Mouse (Mus musculus) limb, embryonic 13.5 days (tissue): ENCODE measurements around the gene Ccdc9. TPM values are rescaled to one million over a fixed set of nuclear protein-coding genes. Genes with fewer than 3 reads are reported as not detected.
"Not testable (repeated sequence)": the region's sequence is repeated elsewhere in the genome, so short reads cannot be mapped to it uniquely, and the experiment has no call there.

ENCODE experiments used
- ATAC-seq: fragments of 200-750 bp; cut with Nextera tagmentation; 2 replicates; pipeline ENCODE4 v1.8.0; 2017; ENCODE audit warnings: low read depth, moderate number of reproducible peaks, moderate TSS enrichment; ENCODE audit not compliant: low FRiP score
- H3K27ac ChIP-seq: fragments of 300-500 bp; sonication (generic); 2 replicates; pipeline ENCODE4 v1.5.1; 2015; ENCODE audit warnings: inconsistent platforms, mild to moderate bottlenecking, moderate library complexity
- H3K27me3 ChIP-seq: fragments of 300-500 bp; sonication (generic); 2 replicates; pipeline ENCODE4 v1.6.1; 2015; ENCODE audit warnings: mild to moderate bottlenecking, inconsistent platforms
- H3K36me3 ChIP-seq: fragments of 300-500 bp; sonication (generic); 2 replicates; pipeline ENCODE4 v1.6.1; 2015; ENCODE audit warnings: inconsistent platforms, mild to moderate bottlenecking, moderate library complexity
- H3K4me1 ChIP-seq: fragments of 300-500 bp; sonication (generic); 2 replicates; pipeline ENCODE4 v1.6.1; 2015; ENCODE audit warnings: inconsistent platforms
- H3K4me2 ChIP-seq: fragments of 300-500 bp; sonication (generic); replicated peaks from 2 replicates; pipeline ENCODE4 v1.6.1; 2015; ENCODE audit warnings: inconsistent platforms, mild to moderate bottlenecking, moderate library complexity
- H3K4me3 ChIP-seq: fragments of 300-500 bp; sonication (generic); 2 replicates; pipeline ENCODE4 v1.5.1; 2015; ENCODE audit warnings: moderate library complexity, mild to moderate bottlenecking, inconsistent platforms
- H3K9ac ChIP-seq: fragments of 300-500 bp; sonication (generic); 2 replicates; pipeline ENCODE4 v1.6.1; 2015; ENCODE audit warnings: mild to moderate bottlenecking, inconsistent platforms
- H3K9me3 ChIP-seq: fragments of 300-500 bp; sonication (generic); 2 replicates; pipeline ENCODE4 v1.6.1; 2016; ENCODE audit warnings: inconsistent platforms
- WGBS: fragments of 180-500 bp; shearing (Covaris S2); methylation state at CpG from one replicate; pipeline ENCODE4 v1.1.7; 2015; 5-methylcytosine and 5-hydroxymethylcytosine counted together
- polyA plus RNA-seq: library from polyadenylated mRNA; unstranded; fragments of >200 nt; fragmentation: Nextera tagmentation; extraction: Ambion mirVana; gene quantifications from 2 replicates; pipeline ENCODE4 v1.2.1, GENCODE M21; 2015

Ccdc9 gene
- polyA plus RNA-seq, 1 experiment from 2014 or later: 26.1 TPM

DNA sequence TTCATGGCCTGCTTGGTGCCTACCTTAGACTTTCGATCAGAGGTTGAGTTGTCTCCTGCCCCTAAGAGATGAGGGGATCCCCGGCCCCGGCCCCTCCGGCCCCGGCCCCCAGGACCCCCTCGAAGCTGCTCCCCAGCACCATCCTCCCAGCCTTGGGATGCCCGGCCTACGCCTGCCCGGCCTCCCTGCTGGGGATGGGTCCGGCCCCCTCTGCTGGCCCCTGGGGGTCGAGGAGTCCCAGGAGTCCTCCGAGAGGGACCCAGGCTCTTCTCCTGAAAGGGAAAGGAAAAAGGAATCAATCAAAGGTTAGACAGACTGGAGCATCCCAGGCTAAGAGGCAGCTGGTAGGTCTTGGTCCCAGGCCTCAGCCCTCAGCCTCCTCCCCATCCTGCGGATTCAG, 4.3 kb downstream of the Ccdc9 start:
- Histone ChIP-seq H3K9ac (no peak overlapping the region), H3K4me3 (no peak overlapping the region), H3K4me2 (no peak overlapping the region), H3K9me3 (no peaks in the 10 kb centered on the region), H3K36me3 (peaks cover 62% of the 10 kb centered on the region), H3K27me3 (no peaks in the 10 kb centered on the region), H3K27ac (no peak overlapping the region), H3K4me1 (peaks cover 12% of the 10 kb centered on the region)
- ATAC-seq: no peak
- WGBS: 96% methylated on average over 13 of the region's 13 CpGs

DNA sequence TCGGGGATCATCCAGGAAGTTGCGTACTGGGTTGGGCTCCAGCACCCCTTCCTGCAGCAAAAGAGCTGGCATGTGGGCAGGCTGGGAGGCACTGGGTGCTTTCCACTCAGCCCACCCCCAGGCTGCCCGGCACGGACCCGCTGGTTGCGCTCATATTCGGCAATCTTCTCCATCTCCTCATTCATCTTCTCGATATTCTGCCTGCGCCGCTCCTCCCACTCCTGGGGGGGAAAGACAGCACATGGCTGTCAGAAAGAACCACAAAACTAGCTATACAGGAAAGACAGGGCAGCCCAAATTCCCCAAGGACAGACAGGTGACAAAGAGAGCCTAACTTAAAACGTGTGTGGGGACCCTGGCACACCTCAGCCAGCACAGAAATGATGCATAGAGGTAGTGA, 5.9 kb downstream of the Ccdc9 start:
- Histone ChIP-seq H3K4me2 (no peak overlapping the region), H3K9ac (no peak overlapping the region), H3K36me3 (peaks cover 78% of the 10 kb centered on the region), H3K27ac (no peak overlapping the region), H3K27me3 (no peaks in the 10 kb centered on the region), H3K4me1 (peaks cover 11% of the 10 kb centered on the region), H3K9me3 (no peaks in the 10 kb centered on the region), H3K4me3 (no peak overlapping the region)
- no peak for ATAC-seq
- 91% methylated on average over 11 of the region's 11 CpGs for WGBS

DNA sequence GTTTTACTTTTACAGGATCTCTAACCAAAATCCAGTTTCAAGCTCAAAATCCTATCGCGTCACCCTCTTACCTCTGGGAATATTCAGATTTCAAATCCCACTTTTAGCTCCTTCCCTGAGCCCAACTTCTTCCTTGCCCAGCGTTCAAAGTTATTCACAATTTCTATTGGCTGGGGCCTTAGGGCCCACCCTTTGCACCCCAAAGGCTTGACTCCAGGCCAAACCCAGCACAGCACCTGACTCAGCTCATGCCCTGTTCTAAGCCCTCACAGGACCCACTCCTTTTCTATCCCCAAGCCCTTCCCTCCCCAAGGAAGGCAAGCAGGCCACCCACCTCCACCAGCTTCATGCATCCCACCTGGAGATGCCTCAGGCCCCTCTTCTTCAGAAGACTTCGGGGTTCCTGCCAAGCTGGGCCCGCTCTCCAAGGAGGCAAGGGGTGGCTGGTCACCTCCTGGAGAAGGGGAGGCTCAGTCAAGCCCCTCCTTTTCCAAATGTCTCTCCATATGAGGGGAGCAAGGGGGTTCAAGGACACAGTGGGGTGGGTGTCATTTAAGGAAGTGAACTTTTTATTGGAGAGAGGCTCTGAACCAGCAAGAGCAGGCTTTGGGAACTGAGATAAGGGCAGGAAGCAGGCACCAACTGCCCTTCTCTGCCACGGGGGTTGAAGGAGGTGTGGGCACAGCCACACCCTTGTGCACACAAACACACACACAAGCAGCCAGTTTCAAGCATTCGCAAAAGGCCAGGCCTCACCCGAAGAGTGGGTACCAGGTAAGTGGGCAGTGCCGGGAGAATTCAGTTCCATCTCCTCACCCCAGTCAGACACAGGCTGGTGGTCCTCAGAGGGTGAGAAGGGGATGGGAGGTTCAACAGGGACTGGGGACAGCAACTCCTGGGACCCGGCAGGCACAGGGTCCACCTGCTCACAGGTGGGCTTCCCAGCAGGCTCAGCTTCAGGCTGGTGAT, 11.4 kb downstream of the Ccdc9 start:
- no peak overlapping the region for H3K4me3 ChIP-seq
- WGBS: 84% methylated on average over 10 of the region's 10 CpGs
- H3K9me3 ChIP-seq: no peaks in the 10 kb centered on the region
- H3K9ac ChIP-seq: no peak overlapping the region; the same call in 1 of the 2 replicates
- no peak for ATAC-seq
- peaks cover 4% of the 10 kb centered on the region; the same call in 1 of the 2 replicates for H3K27me3 ChIP-seq
- H3K4me1 ChIP-seq: peaks cover 28% of the 10 kb centered on the region
- H3K4me2 ChIP-seq: peak overlapping the region; percentile 90; the same call in 1 of the 2 replicates
- H3K27ac ChIP-seq: no peak overlapping the region
- peaks cover 49% of the 10 kb centered on the region for H3K36me3 ChIP-seq

DNA sequence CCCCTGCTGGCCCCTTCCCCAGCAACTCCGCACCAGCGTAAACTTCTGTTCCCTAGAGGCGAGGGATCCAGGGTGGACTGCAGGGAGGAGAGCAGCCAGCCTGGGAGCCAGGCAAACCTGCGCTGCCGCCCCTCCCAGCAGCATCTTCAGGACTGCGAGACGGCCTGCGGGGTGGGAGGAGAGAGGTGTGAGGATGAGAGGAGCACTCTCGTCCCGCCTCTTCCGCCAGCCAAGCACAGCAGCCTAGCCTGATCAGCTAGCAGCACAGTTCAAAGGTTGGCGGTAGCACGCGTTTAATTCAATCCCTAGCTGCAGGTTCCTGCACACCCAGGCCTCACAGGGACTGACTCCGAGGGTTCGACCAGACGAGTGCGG, 12.8 kb downstream of the Ccdc9 start:
- peak overlapping the region; percentile 79 for H3K4me3 ChIP-seq
- H3K27me3 ChIP-seq: peaks cover 4% of the 10 kb centered on the region; the same call in 1 of the 2 replicates
- no peaks in the 10 kb centered on the region for H3K9me3 ChIP-seq
- peak overlapping the region; percentile 69 for H3K9ac ChIP-seq
- under 1% methylated on average over 17 of the region's 18 CpGs for WGBS
- H3K4me2 ChIP-seq: peak overlapping the region; percentile 90
- peaks cover 40% of the 10 kb centered on the region for H3K36me3 ChIP-seq
- peak; percentile 80 for ATAC-seq
- H3K4me1 ChIP-seq: peaks cover 28% of the 10 kb centered on the region
- peak overlapping the region; percentile 91 for H3K27ac ChIP-seq

DNA sequence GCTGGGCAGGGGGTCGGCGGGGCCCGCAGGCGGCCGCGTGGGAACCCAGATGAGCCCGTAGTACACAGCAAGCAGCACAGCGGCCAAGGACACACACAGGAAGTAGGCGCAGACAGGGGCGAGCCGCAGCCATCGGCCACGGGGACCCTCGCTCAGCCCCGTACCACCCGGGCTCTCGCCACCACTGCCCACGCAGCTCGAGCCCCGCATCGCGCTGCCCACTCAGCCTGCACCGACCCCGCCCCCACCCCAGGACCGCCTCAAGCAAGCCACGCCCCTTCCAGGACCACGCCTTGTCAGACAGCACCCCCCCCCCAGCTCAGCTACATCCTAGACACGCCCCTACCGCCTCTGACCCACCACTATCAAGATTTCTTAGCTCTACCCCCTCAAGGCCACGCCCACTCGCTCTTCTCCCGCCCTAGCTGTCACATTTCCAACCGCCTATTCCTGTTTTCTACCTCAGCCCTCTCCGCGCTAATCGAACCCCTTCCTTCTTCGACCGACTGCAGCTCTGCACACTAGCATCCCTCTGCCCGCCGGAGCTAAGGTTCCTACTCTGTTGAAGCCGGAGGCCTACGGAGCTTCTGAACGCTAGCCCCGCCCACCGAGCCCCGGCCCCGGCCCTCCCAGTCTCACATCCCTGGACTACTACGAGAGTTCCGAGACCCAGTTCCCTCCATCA, 13.4 kb downstream of the Ccdc9 start, which contains the start of gene Inafm1:
Gene Inafm1, minus strand, starts transcription at position 537 of the 685 bp plus-strand sequence.
- Histone ChIP-seq H3K4me2 (peak within 1 kb of the TSS; percentile 90), H3K27ac (peak within 1 kb of the TSS; percentile 91), H3K4me3 (peak within 1 kb of the TSS; percentile 79), H3K36me3 (peaks cover 35% of the 10 kb centered on the region), H3K9me3 (no peaks in the 10 kb centered on the region), H3K4me1 (peaks cover 28% of the 10 kb centered on the region), H3K9ac (peak within 1 kb of the TSS; percentile 82), H3K27me3 (peaks cover 4% of the 10 kb centered on the region; the same call in 1 of the 2 replicates)
- peak; percentile 86 for ATAC-seq
- under 1% methylated on average over 41 of the region's 49 CpGs for WGBS

DNA sequence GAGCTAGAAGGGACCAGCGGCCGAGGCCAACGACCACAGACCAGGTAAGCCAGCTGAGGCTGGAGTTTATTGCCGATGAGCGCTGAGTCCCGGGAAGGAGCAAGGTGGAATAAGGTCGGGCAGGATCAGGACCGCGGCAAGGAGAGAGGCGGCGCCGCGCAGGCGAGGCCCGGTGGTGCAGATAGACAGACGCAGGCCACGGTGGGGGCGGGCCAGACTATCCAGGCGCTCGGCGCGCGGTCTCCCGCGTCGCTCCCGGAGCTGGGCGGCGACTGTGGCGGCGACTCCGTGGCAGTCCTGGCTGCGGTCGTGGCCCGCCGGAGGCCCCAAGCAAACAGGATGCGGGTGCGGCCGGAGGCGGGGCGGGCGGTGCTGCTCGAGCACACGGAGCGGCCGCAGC, 13.9 kb downstream of the Ccdc9 start:
- ATAC-seq: peak; percentile 71
- peaks cover 29% of the 10 kb centered on the region for H3K36me3 ChIP-seq
- no peaks in the 10 kb centered on the region for H3K9me3 ChIP-seq
- H3K4me2 ChIP-seq: peak overlapping the region; percentile 90
- peaks cover 28% of the 10 kb centered on the region for H3K4me1 ChIP-seq
- H3K27me3 ChIP-seq: peaks cover 4% of the 10 kb centered on the region; the same call in 1 of the 2 replicates
- H3K27ac ChIP-seq: peak overlapping the region; percentile 91
- peak overlapping the region; percentile 79 for H3K4me3 ChIP-seq
- WGBS: under 1% methylated on average over 43 of the region's 46 CpGs
- H3K9ac ChIP-seq: peak overlapping the region; percentile 82

DNA sequence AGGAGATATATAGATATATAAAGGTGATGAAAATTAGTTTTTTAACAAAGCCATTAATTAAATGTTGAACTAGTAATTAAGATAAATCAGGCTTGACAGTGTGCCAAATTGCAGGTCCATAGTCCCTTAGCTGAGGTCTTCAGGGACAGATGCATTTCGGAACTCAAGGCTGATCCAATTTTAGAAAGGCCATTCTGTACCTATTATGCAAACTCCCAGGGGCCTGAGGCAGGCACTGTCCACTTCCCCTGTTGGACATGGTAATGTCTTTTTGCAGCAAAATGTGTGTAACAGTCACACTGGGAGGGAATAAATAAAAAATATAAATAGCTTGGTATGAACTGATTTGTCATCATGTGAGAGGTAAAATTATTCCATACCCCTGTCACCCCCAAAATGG, 15.5 kb downstream of the Ccdc9 start:
- WGBS: 75% methylated on average over 1 of the region's 1 CpGs
- 0 out of 2 replicates have a peak overlapping the region, but pooled peaks have one; percentile 90 for H3K4me2 ChIP-seq

DNA sequence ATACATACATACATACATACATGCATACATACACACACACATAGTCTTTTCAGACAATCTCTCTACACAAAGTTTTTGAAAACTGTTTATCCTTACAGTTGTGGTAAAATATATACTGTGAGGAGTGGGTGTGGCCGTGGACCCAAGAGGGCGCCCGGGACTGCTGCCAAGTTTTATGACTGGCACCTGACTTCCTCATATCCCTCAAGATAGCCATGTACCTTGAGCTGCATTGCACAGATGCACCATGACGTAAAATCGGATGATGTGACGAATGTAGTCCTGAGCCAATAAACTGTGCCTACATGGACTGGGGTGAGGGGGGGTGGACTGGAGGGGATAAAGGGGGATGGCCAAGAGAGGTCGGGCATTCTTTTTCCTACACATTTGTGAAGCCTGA, 20.0 kb downstream of the Ccdc9 start:
- 79% methylated on average over 7 of the region's 7 CpGs for WGBS
- H3K36me3 ChIP-seq, H3K27me3 ChIP-seq, H3K4me3 ChIP-seq, H3K4me2 ChIP-seq, H3K27ac ChIP-seq, H3K9ac ChIP-seq, H3K4me1 ChIP-seq, ATAC-seq: not testable (repeated sequence)
- H3K9me3 ChIP-seq: peaks cover 15% of the 10 kb centered on the region; the same call in 1 of the 2 replicates

More for the DNA sequence above, 15.5 kb downstream of the Ccdc9 start:
- Histone ChIP-seq H3K9me3 (0 out of 2 replicates have a peak, but pooled peaks cover 2% of the 10 kb centered on the region), H3K4me1 (peaks cover 28% of the 10 kb centered on the region), H3K27me3 (peaks cover 4% of the 10 kb centered on the region; the same call in 1 of the 2 replicates), H3K4me3 (no peak overlapping the region), H3K36me3 (peaks cover 14% of the 10 kb centered on the region), H3K9ac (no peak overlapping the region; the same call in 1 of the 2 replicates), H3K27ac (no peak overlapping the region)
- no peak for ATAC-seq

DNA sequence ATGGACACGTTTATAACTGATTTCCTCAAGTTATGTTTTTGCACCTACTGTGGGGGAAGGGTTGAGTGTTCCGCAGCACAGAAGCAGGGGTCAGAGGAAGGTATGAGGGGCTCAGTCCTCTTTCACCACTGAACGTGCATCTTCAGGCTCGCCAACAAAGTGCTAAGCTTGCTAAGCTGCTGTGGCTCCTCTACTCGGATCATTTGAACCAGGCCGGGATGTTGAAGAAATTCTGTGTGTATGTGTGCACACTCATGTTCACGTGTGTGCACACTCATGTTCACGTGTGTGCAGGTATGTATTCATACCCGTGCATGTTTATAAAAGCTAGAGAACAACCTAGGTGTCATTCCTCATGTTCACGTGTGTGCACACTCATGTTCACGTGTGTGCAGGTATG, 20.7 kb downstream of the Ccdc9 start:
- no peak for ATAC-seq
- H3K9me3 ChIP-seq: peaks cover 15% of the 10 kb centered on the region; the same call in 1 of the 2 replicates
- no peak overlapping the region for H3K27ac ChIP-seq
- peaks cover 3% of the 10 kb centered on the region; the same call in 1 of the 2 replicates for H3K36me3 ChIP-seq
- WGBS: 86% methylated on average over 11 of the region's 11 CpGs
- no peak overlapping the region for H3K4me3 ChIP-seq
- H3K4me2 ChIP-seq: no peak overlapping the region
- no peaks in the 10 kb centered on the region for H3K27me3 ChIP-seq
- H3K4me1 ChIP-seq: no peaks in the 10 kb centered on the region
- H3K9ac ChIP-seq: no peak overlapping the region

DNA sequence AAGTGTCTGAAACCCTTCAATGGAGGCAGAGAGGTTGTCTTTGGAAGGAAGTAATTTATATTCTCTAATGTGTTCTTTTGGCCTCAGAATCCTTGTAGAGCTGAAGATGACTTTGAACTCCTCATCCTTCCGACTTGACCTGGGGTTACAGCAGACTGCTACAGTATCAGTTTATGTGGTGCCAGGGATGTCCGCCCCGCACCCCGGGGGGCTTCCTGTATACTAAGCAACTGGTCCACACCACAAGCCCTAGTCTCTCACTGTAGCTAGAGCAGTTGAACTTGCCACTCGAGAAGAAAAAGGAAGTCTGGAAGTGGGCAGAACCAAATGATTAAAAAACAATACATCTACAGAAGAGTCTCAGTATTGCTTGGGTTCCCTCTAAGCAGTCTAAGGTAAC, 22.8 kb downstream of the Ccdc9 start:
- no peak overlapping the region for H3K27ac ChIP-seq
- H3K4me1 ChIP-seq: no peaks in the 10 kb centered on the region
- no peak for ATAC-seq
- H3K4me3 ChIP-seq: no peak overlapping the region
- WGBS: 84% methylated on average over 5 of the region's 5 CpGs
- H3K27me3 ChIP-seq: no peaks in the 10 kb centered on the region
- no peaks in the 10 kb centered on the region for H3K36me3 ChIP-seq
- H3K9me3 ChIP-seq: peaks cover 15% of the 10 kb centered on the region; the same call in 1 of the 2 replicates
- H3K4me2 ChIP-seq: no peak overlapping the region
- H3K9ac ChIP-seq: no peak overlapping the region

DNA sequence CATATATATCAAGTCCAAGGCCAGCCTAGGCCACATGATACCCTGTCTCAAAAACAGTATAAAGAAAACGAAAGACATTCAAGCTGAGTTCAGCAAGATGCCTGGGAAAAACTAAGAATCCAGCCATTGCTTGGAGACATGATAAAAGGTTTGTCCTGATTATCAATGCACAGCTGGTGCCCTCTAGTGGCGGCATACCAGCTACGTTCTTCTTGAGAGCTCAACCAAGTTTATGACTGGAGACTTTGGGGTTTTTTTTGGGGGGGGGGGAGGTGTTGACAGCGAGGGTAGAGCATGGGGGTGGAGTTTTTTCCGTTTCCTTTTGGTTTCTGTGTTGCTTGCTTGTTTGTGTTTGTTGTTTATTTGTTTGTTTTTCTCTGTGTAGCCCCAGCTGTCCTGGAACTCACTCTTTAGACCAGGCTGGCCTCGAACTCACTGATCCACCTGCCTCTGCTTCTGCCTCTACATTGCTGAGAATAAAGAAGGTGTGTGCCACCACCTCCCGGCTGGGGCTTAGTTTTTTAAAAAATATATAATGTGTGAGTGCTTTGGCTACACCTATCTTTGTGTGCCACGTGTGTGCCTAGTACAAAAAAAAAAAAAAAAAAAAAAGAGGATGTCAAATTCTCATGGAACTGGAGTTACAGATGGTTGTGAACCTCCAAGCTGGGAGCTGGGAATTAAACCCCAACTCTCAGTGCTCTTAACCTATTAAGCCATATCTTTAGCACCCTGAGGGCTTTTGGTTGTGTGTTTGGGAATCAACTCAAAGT, 23.4 kb downstream of the Ccdc9 start:
- H3K4me1 ChIP-seq: no peaks in the 10 kb centered on the region
- no peaks in the 10 kb centered on the region for H3K36me3 ChIP-seq
- no peaks in the 10 kb centered on the region for H3K27me3 ChIP-seq
- no peak overlapping the region for H3K9ac ChIP-seq
- no peak overlapping the region for H3K4me3 ChIP-seq
- H3K9me3 ChIP-seq: peaks cover 15% of the 10 kb centered on the region; the same call in 1 of the 2 replicates
- 29% methylated on average over 8 of the region's 8 CpGs for WGBS
- no peak for ATAC-seq
- H3K27ac ChIP-seq: no peak overlapping the region
- H3K4me2 ChIP-seq: no peak overlapping the region
